Mouse (Mus musculus): ENCODE data around the gene Agpat4. TPM values are rescaled to one million over a fixed set of nuclear protein-coding genes. Genes with fewer than 3 reads are reported as not detected.

Gene Agpat4
- polyA plus RNA-seq, 1 experiment from 2014 or later, result 58.2 TPM

DNA sequence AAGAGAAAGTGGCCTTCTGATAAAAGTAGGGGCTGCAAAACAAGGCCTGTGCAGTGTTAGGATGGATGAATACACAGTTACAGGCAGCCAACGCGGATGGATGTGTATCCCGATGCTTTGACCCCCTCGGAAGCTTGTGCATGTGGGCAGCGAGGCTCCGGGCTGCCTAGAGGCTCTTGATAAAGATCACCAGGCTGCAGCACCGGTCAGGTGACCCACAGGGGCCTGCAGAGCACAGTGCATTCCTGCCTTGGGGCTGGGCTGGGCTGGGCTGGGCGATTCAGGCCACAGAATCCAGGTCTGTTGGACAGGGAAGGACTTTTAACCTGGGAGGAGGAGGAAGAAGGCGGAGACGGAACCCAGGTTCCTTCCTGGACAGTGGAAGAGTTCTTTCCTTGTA, 77.1 kb downstream of the Agpat4 start:
- ATAC-seq, result peak; percentile 92
- no peak overlapping the region for H3K4me3 ChIP-seq (ENCODE audit: low read depth, low read length)
- WGBS, result 33% methylated on average over 10 of the region's 10 CpGs
- no peaks in the 10 kb centered on the region for H3K9me3 ChIP-seq (ENCODE audit: low read length)
- peaks cover 5% of the 10 kb centered on the region; the same call in 1 of the 2 replicates for H3K4me1 ChIP-seq (ENCODE audit: insufficient read depth, low read depth, low read length)
- TF ChIP-seq EP300 (IDR thresholded peaks at IDR 0.05) (no peak), CTCF (IDR thresholded peaks at IDR 0.05) (no peak)
- peak overlapping the region; percentile 35; the same call in 1 of the 2 replicates for H3K27ac ChIP-seq (ENCODE audit: low read length)
- H3K36me3 ChIP-seq (ENCODE audit: insufficient read depth, low read length), result no peaks in the 10 kb centered on the region; the same call in 1 of the 2 replicates
- H3K9ac ChIP-seq (replicated peaks; ENCODE audit: low read depth), result no peak overlapping the region
- peak; percentile 57 for DNase-seq (ENCODE audit: low spot score)
- no peaks in the 10 kb centered on the region for H3K27me3 ChIP-seq (replicated peaks; ENCODE audit: insufficient read depth, low read length)
- H3K4me2 ChIP-seq (replicated peaks; ENCODE audit: low read depth, low read length), result peak overlapping the region; percentile 22; the same call in 1 of the 2 replicates

DNA sequence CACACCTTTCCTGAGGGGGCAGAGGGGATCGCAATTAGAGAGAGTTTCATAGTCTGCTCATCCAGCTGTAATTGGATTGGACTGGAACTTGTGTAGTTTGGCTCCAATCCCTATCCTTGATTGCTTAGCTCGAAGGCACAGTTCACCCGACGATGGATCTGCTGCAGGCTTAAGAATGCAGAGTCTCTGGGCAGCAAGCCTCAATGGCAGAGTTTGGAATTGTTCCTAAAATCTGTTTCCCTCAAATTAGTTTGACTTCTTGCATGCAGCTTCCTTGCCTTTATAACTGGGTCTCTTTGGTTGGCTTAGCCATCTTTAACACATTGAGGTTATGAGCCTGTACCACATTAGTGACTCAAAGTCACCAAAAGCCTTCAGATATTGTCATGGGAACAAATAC, 81.4 kb downstream of the Agpat4 start:
- TF ChIP-seq EP300 (IDR thresholded peaks at IDR 0.05) (no peak), CTCF (IDR thresholded peaks at IDR 0.05) (no peak)
- Histone ChIP-seq H3K9me3 (ENCODE audit: low read length) (no peaks in the 10 kb centered on the region), H3K36me3 (ENCODE audit: insufficient read depth, low read length) (no peaks in the 10 kb centered on the region; the same call in 1 of the 2 replicates), H3K4me2 (replicated peaks; ENCODE audit: low read depth, low read length) (no peak overlapping the region), H3K4me1 (ENCODE audit: insufficient read depth, low read depth, low read length) (peaks cover 5% of the 10 kb centered on the region; the same call in 1 of the 2 replicates), H3K4me3 (ENCODE audit: low read depth, low read length) (no peak overlapping the region), H3K27ac (ENCODE audit: low read length) (no peak overlapping the region), H3K27me3 (replicated peaks; ENCODE audit: insufficient read depth, low read length) (no peaks in the 10 kb centered on the region), H3K9ac (replicated peaks; ENCODE audit: low read depth) (no peak overlapping the region)
- WGBS, result 63% methylated on average over 4 of the region's 4 CpGs
- ATAC-seq (no peak), DNase-seq (ENCODE audit: low spot score) (no peak)

- no peak overlapping the region for H3K9ac ChIP-seq (replicated peaks; ENCODE audit: low read depth)
- ATAC-seq, result no peak
- DNase-seq (ENCODE audit: low spot score), result no peak
- TF ChIP-seq CTCF (IDR thresholded peaks at IDR 0.05), result no peak
- no peak for TF ChIP-seq EP300 (IDR thresholded peaks at IDR 0.05)
- no peaks in the 10 kb centered on the region for H3K9me3 ChIP-seq (ENCODE audit: low read length)
- no peaks in the 10 kb centered on the region; the same call in 1 of the 2 replicates for H3K36me3 ChIP-seq (ENCODE audit: insufficient read depth, low read length)
- no peaks in the 10 kb centered on the region for H3K27me3 ChIP-seq (replicated peaks; ENCODE audit: insufficient read depth, low read length)
- peaks cover 9% of the 10 kb centered on the region; the same call in 1 of the 2 replicates for H3K4me1 ChIP-seq (ENCODE audit: insufficient read depth, low read depth, low read length)
- H3K4me3 ChIP-seq (ENCODE audit: low read depth, low read length), result no peak overlapping the region
- no peak overlapping the region for H3K4me2 ChIP-seq (replicated peaks; ENCODE audit: low read depth, low read length)
- no peak overlapping the region for H3K27ac ChIP-seq (ENCODE audit: low read length)
- 94% methylated on average over 1 of the region's 1 CpGs for WGBS
These were observed 82.6 kb downstream of the Agpat4 start for GRCm38 (mm10) chr17:12201086-12201485.

DNA sequence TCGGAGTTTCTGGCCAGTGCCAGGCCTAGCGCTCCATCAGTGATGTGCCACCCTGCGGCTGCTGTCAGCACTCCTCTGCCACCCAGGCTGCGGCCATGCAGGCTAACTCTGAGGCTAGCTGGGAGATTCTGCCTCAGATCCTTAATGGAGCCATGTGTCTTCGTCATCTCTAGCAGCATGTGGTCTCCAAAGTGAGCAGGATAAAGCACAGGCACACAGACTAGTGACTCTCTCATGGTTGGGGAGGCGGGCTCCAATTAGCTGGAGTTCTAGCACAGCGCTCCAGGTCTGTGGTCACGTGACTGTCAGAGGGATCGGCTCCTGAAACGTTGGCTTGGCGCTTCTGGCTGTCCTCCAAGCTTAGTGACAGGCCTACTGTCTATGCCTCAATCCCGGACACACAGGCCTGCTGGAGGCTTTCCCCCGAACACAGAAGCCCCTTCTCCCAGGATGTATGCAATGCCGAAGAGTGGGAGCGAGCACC, 85.0 kb downstream of the Agpat4 start:
- H3K4me3 ChIP-seq (ENCODE audit: low read depth, low read length), result no peak overlapping the region
- no peak for ATAC-seq
- no peak for TF ChIP-seq EP300 (IDR thresholded peaks at IDR 0.05)
- no peak for TF ChIP-seq CTCF (IDR thresholded peaks at IDR 0.05)
- H3K27me3 ChIP-seq (replicated peaks; ENCODE audit: insufficient read depth, low read length), result no peaks in the 10 kb centered on the region
- H3K27ac ChIP-seq (ENCODE audit: low read length), result no peak overlapping the region
- H3K9me3 ChIP-seq (ENCODE audit: low read length), result no peaks in the 10 kb centered on the region
- no peak overlapping the region for H3K4me2 ChIP-seq (replicated peaks; ENCODE audit: low read depth, low read length)
- 69% methylated on average over 15 of the region's 15 CpGs for WGBS
- no peak overlapping the region for H3K9ac ChIP-seq (replicated peaks; ENCODE audit: low read depth)
- peaks cover 13% of the 10 kb centered on the region; the same call in 1 of the 2 replicates for H3K4me1 ChIP-seq (ENCODE audit: insufficient read depth, low read depth, low read length)
- DNase-seq (ENCODE audit: low spot score), result no peak
- no peaks in the 10 kb centered on the region; the same call in 1 of the 2 replicates for H3K36me3 ChIP-seq (ENCODE audit: insufficient read depth, low read length)

DNA sequence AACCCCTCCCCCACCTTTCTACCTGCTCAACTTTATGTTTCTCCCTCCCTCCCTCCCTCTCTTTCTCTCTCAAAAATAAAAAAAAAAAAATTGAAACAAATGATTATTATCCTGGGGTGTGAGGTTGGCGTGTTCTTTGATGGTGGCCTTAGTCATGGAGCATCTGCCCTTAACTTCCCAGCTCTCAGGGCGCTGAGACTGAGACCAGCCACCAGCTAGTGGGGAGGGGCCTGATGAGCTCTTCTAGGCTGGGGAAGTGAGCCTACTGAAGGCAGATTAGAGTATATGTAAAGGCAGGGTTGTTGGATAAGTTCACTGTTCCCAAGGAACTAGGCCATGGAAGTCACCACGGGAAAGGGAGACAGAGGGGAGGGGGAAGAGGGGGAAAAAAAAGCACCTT, 85.7 kb downstream of the Agpat4 start:
- ATAC-seq, result no peak
- TF ChIP-seq CTCF (IDR thresholded peaks at IDR 0.05) (no peak), EP300 (IDR thresholded peaks at IDR 0.05) (no peak)
- Histone ChIP-seq H3K4me2 (replicated peaks; ENCODE audit: low read depth, low read length) (no peak overlapping the region), H3K27ac (ENCODE audit: low read length) (no peak overlapping the region), H3K4me3 (ENCODE audit: low read depth, low read length) (no peak overlapping the region), H3K9ac (replicated peaks; ENCODE audit: low read depth) (no peak overlapping the region), H3K9me3 (ENCODE audit: low read length) (no peaks in the 10 kb centered on the region), H3K27me3 (replicated peaks; ENCODE audit: insufficient read depth, low read length) (no peaks in the 10 kb centered on the region), H3K4me1 (ENCODE audit: insufficient read depth, low read depth, low read length) (peaks cover 13% of the 10 kb centered on the region; the same call in 1 of the 2 replicates), H3K36me3 (ENCODE audit: insufficient read depth, low read length) (no peaks in the 10 kb centered on the region; the same call in 1 of the 2 replicates)
- WGBS, result 63% methylated on average over 3 of the region's 3 CpGs
- DNase-seq (ENCODE audit: low spot score), result no peak

GRCm38 (mm10) chr17:12204689-12205014, 86.1 kb downstream of the Agpat4 start:
- H3K9ac ChIP-seq (replicated peaks; ENCODE audit: low read depth), result no peak overlapping the region
- H3K4me3 ChIP-seq (ENCODE audit: low read depth, low read length), result no peak overlapping the region
- 87% methylated on average over 3 of the region's 3 CpGs for whole genome bisulfite sequencing
- ATAC-seq, result no peak
- TF ChIP-seq EP300 (IDR thresholded peaks at IDR 0.05) (no peak), CTCF (IDR thresholded peaks at IDR 0.05) (no peak)
- no peak overlapping the region for H3K4me2 ChIP-seq (replicated peaks; ENCODE audit: low read depth, low read length)
- no peaks in the 10 kb centered on the region for H3K9me3 ChIP-seq (ENCODE audit: low read length)
- no peak overlapping the region for H3K27ac ChIP-seq (ENCODE audit: low read length)
- no peaks in the 10 kb centered on the region for H3K27me3 ChIP-seq (replicated peaks; ENCODE audit: insufficient read depth, low read length)
- H3K36me3 ChIP-seq (ENCODE audit: insufficient read depth, low read length), result no peaks in the 10 kb centered on the region; the same call in 1 of the 2 replicates
- DNase-seq (ENCODE audit: low spot score), result no peak
- H3K4me1 ChIP-seq (ENCODE audit: insufficient read depth, low read depth, low read length), result peaks cover 13% of the 10 kb centered on the region; the same call in 1 of the 2 replicates

All from lung, postnatal 0 days (tissue).